Mouse (Mus musculus) embryonic stem cell, embryonic (primary cell): ENCODE measurements at regions not wholly inside any gene's neighbourhood (a gene's known extent, or its start where the extent isn't known, plus 50 kb on each side); places are given as distances from the start of the nearest gene placed in this dataset.

ENCODE experiments used
- CTCF ChIA-PET, 4 experiments: fragments of 300-600 bp in 2 of 4; fragments of 350-600 bp in 2 of 4; sonication (Branson Sonifier 250); formaldehyde crosslinking; loops; one replicate each; lab custom pipeline; 2022; ENCODE audit warnings: inconsistent platforms in 2 of 4; lab: Charles Lee
- POLR2A ChIA-PET, 4 experiments: fragments of 300-600 bp in 2 of 4; fragments of 350-600 bp in 2 of 4; sonication (Branson Sonifier 250); formaldehyde crosslinking; loops; one replicate each; lab custom pipeline; 2022; ENCODE audit warnings: antibody characterized with exemption in 4 of 4, inconsistent platforms in 1 of 4; lab: Charles Lee

GRCm38 (mm10) chr10:55767571-55767970 lies 339.1 kb upstream of the Msl3l2 start:
- POLR2A ChIA-PET, result no interaction called here
- CTCF ChIA-PET, result interaction anchor here in 2 of 4 experiments (0.6 to 1.1 kb wide), 6 partner anchors 12 to 1904 kb away, joined by 3 to 4 read pairs (median 3); no protein-coding TSS in a partner anchor

GRCm38 (mm10) chr10:55769642-55770041 lies 337.1 kb upstream of the Msl3l2 start:
- ChIA-PET POLR2A (no interaction called here), CTCF (no interaction called here)

- POLR2A ChIA-PET, result no interaction called here
- CTCF ChIA-PET, result no interaction called here
Observed at GRCm38 (mm10) chr10:55782674-55783469, 323.8 kb upstream of the Msl3l2 start.

GRCm38 (mm10) chr10:55813966-55814365 lies 292.8 kb upstream of the Msl3l2 start:
- CTCF ChIA-PET, result interaction anchor here in 1 of 4 experiments (0.6 kb wide), 1 partner anchor 200 kb away, joined by 3 read pairs; no protein-coding TSS in a partner anchor
- POLR2A ChIA-PET, result no interaction called here

- ChIA-PET CTCF (no interaction called here), POLR2A (no interaction called here)
Observed at GRCm38 (mm10) chr10:55851361-55851760, 255.4 kb upstream of the Msl3l2 start.

GRCm38 (mm10) chr10:55892606-55893005 lies 214.1 kb upstream of the Msl3l2 start:
- POLR2A ChIA-PET, result no interaction called here

GRCm38 (mm10) chr10:55929100-55929499 lies 177.6 kb upstream of the Msl3l2 start:
- CTCF ChIA-PET, result no interaction called here
- POLR2A ChIA-PET, result no interaction called here

More at GRCm38 (mm10) chr10:55892606-55893005, 214.1 kb upstream of the Msl3l2 start:
- CTCF ChIA-PET, result no interaction called here

GRCm38 (mm10) chr10:55933993-55934392 lies 172.7 kb upstream of the Msl3l2 start:
- POLR2A ChIA-PET, result no interaction called here

GRCm38 (mm10) chr10:55935447-55935846 lies 171.3 kb upstream of the Msl3l2 start:
- ChIA-PET CTCF (no interaction called here), POLR2A (interaction anchor here in 1 of 4 experiments (0.7 kb wide), 2 partner anchors 21 to 168 kb away, joined by 3 read pairs; no protein-coding TSS in a partner anchor)

More at GRCm38 (mm10) chr10:55933993-55934392, 172.7 kb upstream of the Msl3l2 start:
- CTCF ChIA-PET, result no interaction called here

- ChIA-PET POLR2A (no interaction called here), CTCF (no interaction called here)
Observed at GRCm38 (mm10) chr10:55962627-55963203, 144.0 kb upstream of the Msl3l2 start.
